Mouse (Mus musculus): ENCODE data around the gene Mrpl38.

Mrpl38 gene

GRCm38 (mm10) chr11:116138468-116139138 is at the start of gene Mrpl38:
Mrpl38 (minus strand) TSS chr11:116138868.
- DNase-seq, result peak; percentile 88

DNA sequence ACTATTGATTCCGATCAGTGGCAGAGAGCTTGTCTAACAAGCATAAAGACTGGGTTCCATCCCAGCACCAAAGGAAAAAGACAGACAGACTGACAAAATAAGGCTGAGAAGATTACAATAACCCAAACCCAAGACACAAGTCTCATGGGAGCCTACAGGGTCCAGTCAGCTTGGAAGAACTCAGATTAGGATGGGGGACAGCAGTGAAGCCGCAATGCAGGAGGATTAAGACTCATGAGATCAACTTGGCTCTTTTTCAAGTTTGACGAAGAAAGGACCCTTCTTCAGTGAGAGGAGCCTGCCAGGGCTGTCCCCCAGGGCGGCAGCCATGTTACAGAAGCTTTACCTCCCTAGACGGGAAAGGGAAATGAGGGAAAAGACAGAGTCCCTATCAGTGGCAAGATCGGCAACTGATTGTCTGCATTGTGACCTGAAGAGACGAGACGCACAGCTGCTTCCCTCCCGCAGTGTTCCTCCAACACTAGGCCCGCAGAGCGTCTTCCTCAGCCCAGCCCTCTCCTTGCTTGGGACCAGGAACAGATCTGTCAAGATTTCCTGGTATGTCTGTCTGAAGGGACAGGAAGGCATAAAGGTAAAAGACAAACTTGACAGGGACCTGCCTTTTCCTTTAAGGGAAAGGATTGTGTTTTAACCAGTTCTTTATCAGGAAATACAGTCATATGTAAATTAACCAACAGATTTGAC is 48.7 kb upstream of the Mrpl38 start:
- no peak for DNase-seq

DNA sequence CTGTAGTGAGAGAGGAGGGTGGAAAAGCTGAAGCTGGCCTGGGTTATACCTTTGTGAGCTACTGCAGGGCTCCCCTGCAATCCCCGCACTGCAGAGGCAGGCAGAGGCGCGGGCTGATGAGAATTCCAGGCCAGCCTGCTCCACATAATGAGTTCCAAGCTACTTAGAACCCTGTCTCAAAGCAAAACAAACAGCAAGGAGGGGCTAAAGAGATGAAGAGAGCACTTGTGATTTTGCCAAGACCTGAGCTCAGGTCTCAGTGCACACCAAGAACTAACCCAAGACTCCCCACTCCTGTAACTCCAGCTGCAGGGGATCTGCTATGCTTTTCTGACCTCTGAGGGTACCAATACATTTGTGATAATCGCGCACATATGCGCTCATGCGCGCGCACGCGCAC is 47.7 kb upstream of the Mrpl38 start:
- no peak for DNase-seq

- no peak for DNase-seq
Observed at GRCm38 (mm10) chr11:116185836-116186235, 47.2 kb upstream of the Mrpl38 start.

GRCm38 (mm10) chr11:116178411-116179121 is 39.9 kb upstream of the Mrpl38 start:
- DNase-seq, result peak; percentile 42

DNA sequence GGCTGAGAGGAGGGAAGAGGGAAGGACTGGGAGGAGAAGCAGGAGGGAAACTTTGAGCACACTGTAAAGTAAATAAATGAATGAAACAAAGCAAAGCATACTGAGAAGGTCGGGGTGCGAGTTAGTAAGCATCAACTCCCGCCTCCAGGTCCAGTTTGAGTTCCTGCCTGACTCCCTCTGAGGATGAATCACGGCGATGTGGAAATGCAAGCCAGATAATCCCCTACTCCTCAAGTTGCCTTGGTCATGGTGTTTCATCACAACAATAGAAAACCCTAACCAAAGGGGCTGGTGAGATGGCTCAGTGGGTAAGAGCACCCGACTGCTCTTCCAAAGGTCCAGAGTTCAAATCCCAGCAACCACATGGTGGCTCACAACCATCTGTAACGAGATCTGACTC is 37.3 kb upstream of the Mrpl38 start:
- no peak for DNase-seq

DNA sequence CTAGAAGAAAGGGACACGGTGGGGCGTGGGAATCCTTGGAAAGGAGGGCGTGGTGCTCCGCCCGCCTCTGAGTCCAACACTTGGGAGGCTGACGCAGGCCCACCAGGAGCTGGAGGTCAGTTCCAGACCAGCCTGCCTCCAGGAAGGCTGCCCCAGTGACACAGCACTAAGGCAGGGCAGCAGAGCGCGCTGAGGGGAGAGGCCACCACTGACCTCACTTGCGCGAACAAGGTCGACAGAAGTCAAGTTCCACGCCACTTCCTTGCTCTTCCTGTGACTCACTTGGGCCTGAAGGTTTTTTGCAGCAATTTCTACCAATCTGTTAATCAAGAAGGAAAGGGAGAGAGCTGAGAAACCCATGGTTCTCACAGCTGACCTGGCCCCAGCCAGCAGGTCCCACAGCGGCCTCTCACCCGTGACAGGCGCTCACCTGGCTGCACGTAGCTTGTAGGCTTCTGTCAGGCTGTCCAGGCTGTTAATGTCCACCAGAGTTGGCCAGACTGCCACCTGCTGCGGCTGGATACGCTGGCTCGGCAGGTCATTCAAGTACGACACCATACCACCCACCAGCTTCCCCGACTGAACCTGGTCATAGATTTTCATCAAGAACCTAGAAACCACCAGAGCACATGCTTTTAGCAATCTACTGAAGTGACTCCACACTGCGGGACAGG is 36.2 kb upstream of the Mrpl38 start:
- no peak for DNase-seq

- no peak for DNase-seq
Observed at GRCm38 (mm10) chr11:116171959-116172358, 33.3 kb upstream of the Mrpl38 start.

DNA sequence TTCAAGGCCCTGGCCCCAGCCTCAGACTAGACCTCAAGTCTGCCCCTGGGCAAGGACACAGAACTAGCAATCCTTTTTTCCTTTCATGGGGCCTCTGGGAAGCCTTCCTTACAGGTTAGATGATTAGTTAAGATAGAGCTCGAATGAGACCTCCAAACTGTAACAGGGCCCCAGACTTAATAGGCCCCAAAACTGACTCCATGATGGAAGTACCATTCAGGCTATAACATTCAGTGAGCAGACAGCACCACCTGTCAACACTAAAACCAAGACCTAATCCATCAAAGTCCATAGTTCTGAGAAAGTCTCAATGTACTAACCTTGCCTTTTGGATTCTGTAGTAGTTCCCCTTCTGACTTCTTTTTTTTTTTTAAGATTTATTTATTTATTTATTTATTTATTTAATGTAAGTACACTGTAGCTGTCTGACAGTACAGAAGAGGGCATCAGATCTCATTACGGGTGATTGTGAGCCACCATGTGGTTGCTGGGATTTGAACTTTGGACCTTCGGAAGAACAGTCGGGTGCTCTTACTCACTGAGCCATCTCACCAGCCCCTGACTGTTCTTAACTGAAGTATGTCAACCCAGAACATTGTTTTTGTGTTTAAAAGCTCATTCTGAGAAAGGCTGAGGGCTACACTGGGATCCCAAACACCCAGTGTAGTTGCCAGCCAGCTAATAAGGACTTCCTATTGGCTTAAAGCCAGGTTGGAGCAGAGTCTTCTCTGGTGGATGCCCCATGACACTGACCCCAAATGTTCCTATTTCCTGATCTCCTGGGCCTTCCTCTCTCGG is 31.5 kb upstream of the Mrpl38 start:
- DNase-seq, result no peak

- DNase-seq, result no peak
Observed at GRCm38 (mm10) chr11:116169214-116169613, 30.5 kb upstream of the Mrpl38 start.

DNA sequence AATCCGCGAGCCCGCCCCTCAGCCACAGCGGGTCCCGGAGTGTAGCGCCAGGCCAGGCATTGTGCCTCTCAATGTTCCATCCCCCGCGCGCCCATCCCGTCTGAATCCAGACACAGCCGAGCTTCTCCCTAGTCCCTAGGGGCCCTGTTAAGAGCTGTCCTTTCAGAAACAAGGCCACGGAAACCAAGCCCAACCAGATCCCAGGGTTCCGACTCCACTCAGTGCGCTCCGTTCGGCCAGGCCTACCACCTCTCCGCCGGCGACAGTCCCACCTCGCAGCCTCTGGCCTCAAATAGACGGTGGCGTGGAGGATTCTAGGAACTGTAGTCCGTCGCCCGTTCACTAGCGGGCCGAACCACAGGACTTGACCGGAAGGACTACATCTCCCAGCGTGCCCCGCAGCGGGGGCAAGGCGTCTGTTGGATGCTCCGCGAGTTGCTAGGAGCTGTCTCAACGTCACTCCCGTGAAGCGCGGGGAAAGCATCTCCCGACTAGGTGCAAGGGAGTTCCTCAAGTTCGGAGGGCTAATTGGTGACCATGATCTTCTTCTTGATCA is 29.3 kb upstream of the Mrpl38 start, which contains the start of gene Fbf1:
Fbf1 (minus strand) TSS at position 283 of the 556 bp plus-strand sequence.
- peak; percentile 92 for DNase-seq

DNA sequence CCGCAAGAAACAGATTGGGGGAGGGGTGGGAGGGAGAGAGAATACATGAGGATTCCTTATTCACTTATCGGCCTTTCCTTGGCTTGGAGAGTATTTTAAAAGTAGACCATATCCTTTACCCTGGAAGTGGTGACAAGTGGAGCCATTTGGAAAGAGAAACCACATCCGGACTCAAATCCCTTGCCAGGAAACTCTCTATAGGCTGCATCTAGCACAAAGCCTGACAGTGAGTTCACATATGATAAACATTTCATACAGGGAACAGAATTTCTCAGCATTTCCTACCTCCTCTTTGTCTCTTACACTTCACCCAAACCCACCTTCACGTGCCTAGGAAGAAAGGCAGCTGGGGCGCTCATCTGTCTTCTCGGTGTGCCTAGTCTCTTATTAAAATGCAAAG is 28.6 kb upstream of the Mrpl38 start:
- DNase-seq, result no peak

GRCm38 (mm10) chr11:116163002-116163401 is 24.3 kb upstream of the Mrpl38 start:
- DNase-seq, result no peak

DNA sequence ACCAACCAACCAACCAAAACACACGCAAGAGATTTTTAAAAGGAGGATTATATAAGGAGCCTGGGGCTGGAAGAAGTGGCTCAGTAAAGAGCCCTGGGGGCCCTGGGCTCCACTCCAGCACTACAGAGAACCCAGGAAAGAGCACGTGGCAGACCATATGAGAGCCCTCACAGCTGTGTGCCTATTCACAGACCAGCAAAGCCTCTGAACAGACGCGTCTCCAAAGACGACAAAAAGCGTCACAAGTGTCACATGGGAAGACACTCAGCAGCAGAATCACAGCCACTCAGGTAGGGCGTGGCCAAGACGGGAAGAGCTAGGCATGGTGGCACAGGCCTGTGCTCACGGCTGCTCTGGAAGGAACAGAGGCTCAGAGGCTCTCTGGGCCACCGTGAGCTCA is 23.5 kb upstream of the Mrpl38 start:
- no peak for DNase-seq

DNA sequence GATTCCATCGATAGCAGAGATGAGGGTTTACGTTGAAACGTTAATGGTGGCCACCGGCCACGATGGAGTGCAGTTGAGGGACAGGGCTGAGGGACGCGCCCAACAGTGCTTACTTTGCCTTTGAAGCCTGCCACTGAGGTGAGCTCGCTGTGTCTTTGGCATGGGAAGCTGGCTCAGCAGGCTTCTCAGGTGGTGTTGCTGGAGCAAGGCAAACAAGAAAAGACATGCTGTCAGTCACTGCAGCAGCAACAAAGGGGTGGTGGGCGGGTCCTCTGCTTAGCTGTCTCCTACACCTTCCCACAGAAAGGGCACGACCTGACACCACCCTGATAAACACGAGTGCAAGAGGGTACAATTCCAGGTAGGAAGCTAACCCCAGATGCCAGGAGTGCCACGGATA is 22.6 kb upstream of the Mrpl38 start:
- no peak for DNase-seq

DNA sequence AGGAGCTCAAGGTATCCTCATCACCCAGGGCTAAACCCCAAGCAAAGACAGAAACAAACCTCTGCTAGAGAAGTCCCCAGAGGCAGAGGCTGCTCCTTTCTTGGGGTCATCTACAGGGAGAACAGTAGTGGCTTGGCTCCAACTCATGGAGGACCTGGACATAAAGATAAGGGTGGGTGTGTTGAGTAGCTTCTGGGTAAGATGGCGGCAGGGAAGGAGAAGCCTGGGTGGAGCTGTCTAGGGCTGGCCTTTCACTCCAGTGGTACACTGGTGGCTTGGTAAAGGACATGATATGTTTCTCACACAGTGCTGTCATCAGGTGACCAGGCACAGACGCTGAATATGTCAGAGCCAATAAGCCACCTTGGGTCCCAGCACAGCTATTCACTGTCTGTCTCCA is 12.3 kb upstream of the Mrpl38 start:
- DNase-seq, result no peak

DNA sequence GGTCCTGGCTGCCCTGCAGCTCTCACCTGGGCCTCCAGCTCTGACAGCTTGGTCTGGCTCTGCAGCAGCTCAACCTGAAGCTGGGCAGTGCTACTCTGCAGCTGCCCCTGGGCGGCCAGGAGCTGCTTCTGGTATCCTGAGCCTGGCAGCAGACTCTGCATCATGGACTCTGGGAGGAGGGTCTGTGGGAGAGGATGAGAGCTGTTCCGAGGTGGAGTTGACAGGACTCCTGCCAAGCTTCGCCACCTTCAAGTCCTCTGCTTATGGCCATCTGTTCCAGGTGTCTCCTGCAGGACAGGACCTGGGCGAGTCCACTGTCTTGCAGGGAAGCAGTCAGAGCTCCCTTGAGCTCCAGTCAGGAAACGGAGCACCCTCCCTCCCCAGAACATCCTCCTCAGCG is 10.7 kb upstream of the Mrpl38 start:
- DNase-seq, result no peak

DNA sequence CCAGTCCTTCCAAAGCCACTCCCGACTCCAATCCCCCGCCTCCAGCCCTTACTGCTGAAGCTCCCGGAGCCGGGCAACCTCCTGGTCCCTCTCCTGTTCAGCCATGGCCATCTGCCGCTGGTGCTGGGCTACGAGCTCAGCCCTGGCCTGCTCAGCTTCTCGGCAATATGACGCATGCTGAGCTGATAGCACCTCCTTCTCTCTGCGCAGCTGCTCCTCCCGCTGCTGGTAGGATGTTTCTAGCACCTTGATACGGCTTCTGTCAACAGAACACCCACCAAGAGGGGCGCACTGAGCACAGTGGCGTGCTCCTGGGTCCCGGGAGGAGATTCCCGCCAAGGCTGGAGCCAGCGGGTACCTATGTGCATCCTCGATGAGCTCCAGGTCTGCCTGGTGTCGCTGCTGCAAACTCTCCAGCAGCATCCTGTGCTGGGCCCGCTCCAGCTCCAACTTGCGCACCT is 10.1 kb upstream of the Mrpl38 start:
- no peak for DNase-seq

DNA sequence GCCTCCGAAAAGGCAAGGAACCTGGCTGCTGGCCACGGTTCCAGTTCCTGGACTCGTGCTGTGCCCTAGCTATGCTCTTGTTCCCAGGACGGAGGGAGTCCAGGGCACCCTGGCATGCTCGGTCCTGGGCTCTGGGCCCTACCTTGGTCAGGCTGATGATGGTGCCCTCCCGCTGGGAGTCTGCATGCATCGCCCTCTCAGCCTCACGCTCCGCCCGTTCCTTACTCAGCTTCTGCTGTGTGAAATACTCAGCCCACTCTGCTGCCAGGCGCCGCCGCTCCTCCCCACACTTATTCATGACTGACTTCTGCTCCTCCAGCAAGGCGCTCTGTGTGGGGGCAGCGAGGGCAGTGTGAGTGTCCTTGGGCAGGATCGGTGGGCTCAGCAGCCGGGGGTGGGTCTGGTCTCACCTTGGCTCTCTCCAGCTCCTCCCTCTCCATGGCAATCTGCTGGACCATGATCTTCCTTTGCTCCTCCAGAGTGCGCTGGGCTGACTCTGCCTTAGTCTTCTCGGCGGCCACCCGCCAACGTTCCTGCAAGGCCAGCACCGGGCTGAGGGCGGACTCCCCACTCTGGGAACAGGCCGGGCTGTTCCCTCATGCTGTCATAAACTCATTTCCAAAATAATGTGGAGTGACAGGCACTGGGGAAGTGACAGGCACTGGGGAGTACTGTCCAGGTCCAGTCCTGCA is 7.8 kb upstream of the Mrpl38 start:
- no peak for DNase-seq

DNA sequence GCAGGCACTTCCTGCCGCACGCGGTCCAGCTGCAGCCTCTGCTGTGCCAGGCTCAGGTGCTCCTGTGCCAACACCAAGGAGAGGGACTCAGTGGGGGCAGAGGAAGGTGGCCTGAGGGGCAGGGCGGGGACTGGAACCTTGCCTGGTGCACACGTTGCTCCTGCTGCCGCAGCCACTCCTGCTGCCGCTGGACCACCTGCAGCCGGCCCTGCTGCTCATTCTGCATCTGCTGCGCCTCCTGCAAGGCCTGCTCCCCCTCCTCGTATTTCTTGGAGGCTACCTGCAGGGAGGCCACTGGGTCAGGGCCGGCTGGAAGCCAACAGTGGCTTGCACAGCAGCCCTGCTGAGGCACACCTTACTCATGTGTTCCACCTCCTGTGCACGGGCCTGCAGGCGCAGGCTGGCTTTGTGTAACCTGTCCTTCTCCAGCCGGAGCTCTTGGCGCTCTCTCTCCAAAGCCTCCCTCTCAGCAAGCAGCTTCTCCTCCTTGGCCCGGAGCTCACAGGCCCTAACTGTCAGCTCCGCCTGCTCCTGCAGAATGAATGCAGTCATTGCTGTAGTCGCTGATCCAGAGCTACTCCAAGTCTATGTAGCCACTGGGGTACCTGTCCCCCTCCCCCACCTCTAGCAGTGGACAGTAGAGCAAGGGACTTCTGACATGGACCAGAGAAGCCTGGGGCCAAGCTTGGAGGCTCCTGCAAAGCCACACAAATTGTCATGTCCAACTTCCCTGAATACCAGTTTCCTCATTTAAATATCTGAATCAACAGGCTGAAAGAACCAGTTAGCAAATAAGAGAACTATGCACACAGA is 7.0 kb upstream of the Mrpl38 start:
- DNase-seq, result no peak

- DNase-seq, result no peak
Observed at GRCm38 (mm10) chr11:116143468-116143867, 4.8 kb upstream of the Mrpl38 start.

All from lung, postnatal 14 days (tissue).